Mouse (Mus musculus) neural tube, embryonic 11.5 days (tissue): ENCODE results near the gene Trem1. TPM values are rescaled to one million over a fixed set of nuclear protein-coding genes. Genes with fewer than 3 reads are reported as not detected.

Source experiments
- ATAC-seq: fragments of 200-750 bp; cut with Nextera tagmentation; 2 replicates; pipeline ENCODE4 v1.8.0; 2017; ENCODE audit warnings: moderate number of reproducible peaks, mild to moderate bottlenecking, moderate TSS enrichment, moderate library complexity; ENCODE audit not compliant: insufficient read depth, low FRiP score, low TSS enrichment
- DNase-seq: peaks from one replicate; pipeline ENCODE4 v3.0.0-alpha.2; 2015; ENCODE audit warnings: low spot score
- H3K27ac ChIP-seq: fragments of 300-500 bp; sonication (generic); 2 replicates; pipeline ENCODE4 v1.5.1; 2014; ENCODE audit warnings: low read depth, mild to moderate bottlenecking, low read length
- H3K27me3 ChIP-seq: fragments of 300-500 bp; sonication (generic); 2 replicates; pipeline ENCODE4 v1.6.1; 2014; ENCODE audit warnings: mild to moderate bottlenecking, low read length, mixed read lengths; ENCODE audit not compliant: control insufficient read depth, insufficient read depth
- H3K36me3 ChIP-seq: fragments of 300-500 bp; sonication (generic); 2 replicates; pipeline ENCODE4 v1.6.1; 2014; ENCODE audit warnings: mild to moderate bottlenecking, low read length, moderate library complexity, mixed read lengths; ENCODE audit not compliant: control insufficient read depth, insufficient read depth
- H3K4me1 ChIP-seq: fragments of 300-500 bp; sonication (generic); 2 replicates; pipeline ENCODE4 v1.6.1; 2014; ENCODE audit warnings: low read length, mixed read lengths; ENCODE audit not compliant: control insufficient read depth, insufficient read depth
- H3K4me2 ChIP-seq: fragments of 300-500 bp; sonication (generic); 2 replicates; pipeline ENCODE4 v1.6.1; 2014; ENCODE audit warnings: low read depth, mild to moderate bottlenecking, moderate library complexity
- H3K4me3 ChIP-seq: fragments of 300-500 bp; sonication (generic); 2 replicates; pipeline ENCODE4 v1.5.1; 2014; ENCODE audit warnings: low read depth, low read length
- H3K9ac ChIP-seq: fragments of 300-500 bp; sonication (generic); 2 replicates; pipeline ENCODE4 v1.6.1; 2014; ENCODE audit warnings: mild to moderate bottlenecking, low read length
- H3K9me3 ChIP-seq: fragments of 300-500 bp; sonication (generic); 2 replicates; pipeline ENCODE4 v1.6.1; 2016; ENCODE audit warnings: low read length; ENCODE audit not compliant: control insufficient read depth
- WGBS: fragments of 180-500 bp; shearing (Covaris S2); extraction: QIAGEN DNeasy Blood & Tissue Kit; methylation state at CpG from one replicate; pipeline ENCODE4 v1.1.7; 2014; 5-methylcytosine and 5-hydroxymethylcytosine counted together
- polyA plus RNA-seq: library from polyadenylated mRNA; unstranded; fragments of >200 nt; fragmentation: Nextera tagmentation; extraction: Ambion mirVana; gene quantifications from 2 replicates; pipeline ENCODE4 v1.2.1, GENCODE M21; 2014

Gene Trem1
- polyA plus RNA-seq, 1 experiment from 2014 or later, result 0.07 TPM

DNA sequence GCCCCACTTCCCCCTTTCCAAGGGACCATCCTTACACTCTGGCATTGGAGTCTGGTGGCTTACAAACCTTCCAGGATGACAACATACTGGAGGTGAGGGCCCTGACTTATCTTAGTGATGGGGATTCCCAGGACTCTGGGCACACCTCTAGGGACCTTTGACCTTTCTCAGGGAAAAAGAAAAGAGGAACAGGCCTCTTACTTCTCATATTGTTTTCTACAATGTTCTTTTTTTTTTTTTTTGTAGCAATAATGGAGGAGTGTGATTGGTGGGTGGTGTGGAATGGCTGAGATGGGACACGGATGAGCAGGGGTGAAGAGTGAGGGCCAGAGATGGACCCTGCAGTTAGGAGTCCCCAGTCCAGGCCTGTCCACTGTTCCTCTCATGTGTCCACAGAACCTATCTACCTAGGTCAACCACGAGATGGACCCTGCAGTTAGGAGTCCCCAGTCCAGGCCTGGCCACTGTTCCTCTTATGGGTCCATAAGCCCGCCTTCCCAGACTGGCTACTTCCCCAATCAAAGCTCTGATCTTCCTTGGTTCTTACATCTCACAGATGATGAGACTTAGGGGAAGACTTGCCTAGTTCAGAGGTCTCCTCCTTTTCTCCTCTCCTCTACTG lies 31.3 kb downstream of the Trem1 start, which contains the start of gene Treml4:
Gene Treml4 (plus strand): TSS at position 555 of the 622 bp plus-strand sequence.
- no peak within 1 kb of the TSS for H3K9ac ChIP-seq
- no peak within 1 kb of the TSS for H3K4me2 ChIP-seq
- H3K27me3 ChIP-seq, result no peaks in the 10 kb centered on the region
- ATAC-seq (no peak), DNase-seq (no peak)
- no peak within 1 kb of the TSS for H3K27ac ChIP-seq
- no peaks in the 10 kb centered on the region for H3K36me3 ChIP-seq
- 0 out of 2 replicates have a peak, but pooled peaks cover 4% of the 10 kb centered on the region for H3K9me3 ChIP-seq
- WGBS, result 84% methylated on average over 3 of the region's 3 CpGs
- H3K4me1 ChIP-seq, result 0 out of 2 replicates have a peak, but pooled peaks cover 2% of the 10 kb centered on the region
- H3K4me3 ChIP-seq, result no peak within 1 kb of the TSS

DNA sequence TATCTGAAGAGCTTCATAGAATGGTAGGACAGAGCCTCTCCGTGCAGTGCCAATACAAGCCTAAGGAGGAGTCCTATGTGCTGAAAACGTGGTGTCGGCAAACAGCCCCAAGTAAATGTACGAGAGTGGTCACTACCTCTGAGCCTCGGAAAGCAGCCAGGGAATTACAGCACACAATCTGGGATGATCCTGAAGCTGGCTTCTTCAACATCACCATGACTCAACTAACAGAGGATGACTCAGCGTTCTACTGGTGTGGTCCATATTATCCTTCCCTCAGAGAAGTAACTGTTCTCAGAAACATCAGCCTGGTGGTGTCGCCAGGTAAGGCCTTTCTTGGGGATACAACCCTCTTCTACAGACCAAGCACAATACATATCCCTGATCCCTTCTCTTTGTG lies 32.1 kb downstream of the Trem1 start:
- Histone ChIP-seq H3K9ac (no peak overlapping the region), H3K9me3 (0 out of 2 replicates have a peak, but pooled peaks cover 2% of the 10 kb centered on the region), H3K36me3 (no peaks in the 10 kb centered on the region), H3K4me3 (no peak overlapping the region), H3K27me3 (no peaks in the 10 kb centered on the region), H3K4me2 (no peak overlapping the region), H3K4me1 (0 out of 2 replicates have a peak, but pooled peaks cover 2% of the 10 kb centered on the region), H3K27ac (no peak overlapping the region)
- DNase-seq (no peak), ATAC-seq (no peak)
- 90% methylated on average over 7 of the region's 7 CpGs for WGBS

DNA sequence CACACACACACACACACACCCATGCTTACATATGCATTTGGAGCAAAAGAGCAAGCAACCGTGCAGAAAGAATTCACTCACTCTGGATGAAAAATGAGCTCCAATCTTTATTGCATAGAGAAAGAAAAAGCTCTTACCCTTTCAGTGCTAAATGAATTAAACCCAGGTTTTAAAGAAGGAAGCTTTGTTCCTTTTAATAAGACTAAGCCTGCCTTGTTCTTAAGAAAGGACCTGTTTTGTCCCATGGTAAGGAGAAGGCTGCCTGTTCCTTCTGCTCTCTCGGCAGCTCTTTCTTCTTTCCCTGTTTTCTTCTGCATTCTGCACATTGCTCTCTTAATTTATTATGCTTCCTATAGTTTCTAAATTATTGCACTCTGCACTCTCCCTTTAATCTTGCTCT lies 33.6 kb downstream of the Trem1 start:
- no peak overlapping the region for H3K27ac ChIP-seq

DNA sequence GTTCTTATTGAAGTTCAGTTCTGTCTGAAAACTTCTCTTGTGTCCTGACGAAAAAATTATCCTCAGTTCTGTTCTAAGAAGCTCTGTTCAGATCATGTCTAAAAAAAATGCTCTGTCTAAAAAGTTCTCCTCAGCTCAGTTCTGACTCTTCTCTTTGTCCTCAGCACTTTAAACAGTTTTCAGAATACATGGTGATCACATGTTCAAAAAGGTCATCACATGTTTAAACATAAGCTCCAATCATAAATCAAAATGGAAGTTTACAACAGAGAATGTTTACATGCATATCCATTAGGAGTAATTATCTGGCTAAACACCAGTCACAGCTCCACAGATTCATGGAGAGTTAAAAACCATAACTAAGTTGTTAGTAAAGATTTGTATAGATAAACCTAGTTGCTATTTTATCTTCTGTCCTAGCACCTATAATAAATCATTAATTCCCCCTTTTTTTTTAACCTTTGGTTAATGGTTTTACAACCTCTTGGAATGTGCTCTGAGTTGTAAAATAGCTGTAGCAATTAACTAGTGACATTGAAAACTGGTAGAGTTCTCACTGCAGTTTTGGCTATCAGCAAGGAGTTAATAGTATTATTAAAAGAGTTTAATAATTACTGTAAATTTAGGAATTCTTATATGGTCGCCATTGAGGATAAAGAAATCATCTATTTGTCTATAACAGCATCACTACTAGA lies 34.2 kb downstream of the Trem1 start:
- Histone ChIP-seq H3K9ac (no peak overlapping the region), H3K4me2 (no peak overlapping the region), H3K9me3 (no peaks in the 10 kb centered on the region), H3K4me1 (0 out of 2 replicates have a peak, but pooled peaks cover 2% of the 10 kb centered on the region), H3K27me3 (no peaks in the 10 kb centered on the region), H3K27ac (no peak overlapping the region), H3K36me3 (no peaks in the 10 kb centered on the region), H3K4me3 (no peak overlapping the region)
- ATAC-seq (no peak), DNase-seq (no peak)
- WGBS, result 29% methylated on average over 2 of the region's 2 CpGs

More for the DNA sequence above, 33.6 kb downstream of the Trem1 start:
- Histone ChIP-seq H3K9ac (no peak overlapping the region), H3K36me3 (no peaks in the 10 kb centered on the region), H3K27me3 (no peaks in the 10 kb centered on the region), H3K9me3 (no peaks in the 10 kb centered on the region), H3K4me2 (no peak overlapping the region), H3K4me3 (no peak overlapping the region), H3K4me1 (0 out of 2 replicates have a peak, but pooled peaks cover 2% of the 10 kb centered on the region)
- ATAC-seq, result peak; percentile 53
- WGBS, result 8% methylated on average over 2 of the region's 2 CpGs
- DNase-seq, result peak; percentile 49

DNA sequence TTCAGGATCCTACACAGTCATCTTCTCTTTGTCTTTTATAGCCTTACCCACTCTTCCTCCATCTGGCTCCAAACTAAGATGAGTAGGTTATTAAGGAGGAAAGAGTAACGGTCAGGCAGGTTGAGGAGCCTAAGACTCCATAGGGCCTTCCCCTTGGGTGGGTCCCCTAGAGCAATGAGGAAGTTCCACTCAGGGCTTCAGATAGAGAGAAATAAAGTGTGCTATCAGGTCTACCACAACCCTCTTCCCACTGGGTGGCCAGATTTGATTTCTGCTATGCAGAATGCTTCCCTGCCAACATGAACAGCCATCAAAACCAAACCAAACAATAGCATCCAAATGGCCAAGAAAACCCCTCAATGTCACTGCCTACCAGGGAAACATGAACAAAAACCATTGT lies 35.0 kb downstream of the Trem1 start:
- H3K4me1 ChIP-seq, result 0 out of 2 replicates have a peak, but pooled peaks cover 2% of the 10 kb centered on the region
- H3K9ac ChIP-seq, result no peak overlapping the region
- no peaks in the 10 kb centered on the region for H3K36me3 ChIP-seq
- no peak overlapping the region for H3K27ac ChIP-seq
- DNase-seq (no peak), ATAC-seq (no peak)
- WGBS, result 88% methylated on average over 1 of the region's 1 CpGs
- no peak overlapping the region for H3K4me3 ChIP-seq
- H3K9me3 ChIP-seq, result no peaks in the 10 kb centered on the region
- no peaks in the 10 kb centered on the region for H3K27me3 ChIP-seq
- no peak overlapping the region for H3K4me2 ChIP-seq

DNA sequence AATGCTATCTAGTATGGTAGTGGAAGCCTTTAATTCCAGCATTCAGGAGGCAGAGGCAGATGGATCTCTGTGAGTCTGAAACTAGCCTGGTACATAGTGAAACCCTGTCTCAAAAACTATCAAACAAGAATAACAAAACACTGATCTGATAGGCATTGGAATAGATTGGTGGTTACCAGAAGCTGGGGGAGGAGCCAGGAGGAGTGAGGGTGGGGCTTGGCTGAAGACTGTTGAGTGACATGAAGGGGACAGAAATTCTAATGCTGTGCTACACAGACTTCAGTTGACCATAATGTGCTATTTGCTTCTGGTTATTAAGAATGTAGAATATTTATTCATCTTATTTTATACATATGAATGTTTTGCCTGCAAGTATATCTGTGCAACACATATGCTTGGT lies 35.7 kb downstream of the Trem1 start:
- no peak overlapping the region for H3K9ac ChIP-seq
- H3K27me3 ChIP-seq, result no peaks in the 10 kb centered on the region
- H3K4me3 ChIP-seq, result no peak overlapping the region

DNA sequence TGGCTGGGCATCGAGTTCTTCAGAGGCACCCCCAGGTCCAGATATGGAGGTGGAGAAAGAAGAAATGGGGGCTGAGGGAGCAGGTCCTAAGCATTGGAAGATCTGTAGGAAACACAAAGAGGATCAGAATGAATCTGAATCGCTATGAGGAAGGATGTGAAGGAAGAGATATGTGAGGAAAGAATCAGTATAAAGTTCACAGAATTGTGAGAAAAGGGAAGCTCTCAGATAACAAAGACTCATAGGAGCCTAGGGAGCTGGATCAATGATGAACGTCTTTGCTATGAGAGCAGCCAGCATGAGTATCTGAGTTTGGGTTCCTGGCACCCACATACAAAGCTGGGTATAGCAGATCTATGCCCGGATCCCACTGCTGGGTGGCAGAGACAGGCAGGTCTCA lies 37.3 kb downstream of the Trem1 start:
- no peak for DNase-seq
- Histone ChIP-seq H3K9me3 (no peaks in the 10 kb centered on the region), H3K4me1 (0 out of 2 replicates have a peak, but pooled peaks cover 2% of the 10 kb centered on the region), H3K9ac (no peak overlapping the region), H3K27me3 (no peaks in the 10 kb centered on the region), H3K4me3 (no peak overlapping the region), H3K4me2 (no peak overlapping the region), H3K27ac (no peak overlapping the region), H3K36me3 (no peaks in the 10 kb centered on the region)
- no peak for ATAC-seq
- 86% methylated on average over 4 of the region's 4 CpGs for WGBS

More for the DNA sequence above, 35.7 kb downstream of the Trem1 start:
- H3K9me3 ChIP-seq, result no peaks in the 10 kb centered on the region
- 0 out of 2 replicates have a peak, but pooled peaks cover 2% of the 10 kb centered on the region for H3K4me1 ChIP-seq
- no peak overlapping the region for H3K27ac ChIP-seq
- no peaks in the 10 kb centered on the region for H3K36me3 ChIP-seq
- DNase-seq (no peak), ATAC-seq (no peak)
- H3K4me2 ChIP-seq, result no peak overlapping the region

DNA sequence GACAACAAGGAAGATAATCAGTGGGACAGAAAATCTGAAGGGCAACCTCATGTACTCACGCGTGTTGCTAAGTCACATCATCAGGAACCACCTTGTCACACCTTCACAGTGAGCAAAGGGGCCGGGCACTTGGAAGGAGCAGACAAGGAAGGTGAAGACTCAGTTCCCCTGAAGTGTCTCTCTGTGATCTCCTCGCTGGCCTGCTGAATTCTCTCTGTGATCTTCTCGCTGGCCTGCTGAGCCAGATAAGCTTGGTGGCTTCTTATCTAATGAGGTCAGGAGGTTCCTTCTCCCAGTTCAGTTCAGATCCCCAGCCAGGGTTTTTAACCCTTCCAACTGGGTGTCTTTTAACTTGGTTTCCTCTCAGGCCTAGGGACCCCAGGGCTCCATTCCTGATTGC lies 39.6 kb downstream of the Trem1 start:
- ATAC-seq, result no peak
- H3K27ac ChIP-seq, result no peak overlapping the region
- no peak overlapping the region for H3K4me2 ChIP-seq
- no peak overlapping the region for H3K9ac ChIP-seq
- no peaks in the 10 kb centered on the region for H3K27me3 ChIP-seq
- H3K9me3 ChIP-seq, result no peaks in the 10 kb centered on the region
- H3K4me3 ChIP-seq, result no peak overlapping the region
- H3K4me1 ChIP-seq, result no peaks in the 10 kb centered on the region
- WGBS, result 85% methylated on average over 5 of the region's 5 CpGs
- no peak for DNase-seq
- no peaks in the 10 kb centered on the region for H3K36me3 ChIP-seq

DNA sequence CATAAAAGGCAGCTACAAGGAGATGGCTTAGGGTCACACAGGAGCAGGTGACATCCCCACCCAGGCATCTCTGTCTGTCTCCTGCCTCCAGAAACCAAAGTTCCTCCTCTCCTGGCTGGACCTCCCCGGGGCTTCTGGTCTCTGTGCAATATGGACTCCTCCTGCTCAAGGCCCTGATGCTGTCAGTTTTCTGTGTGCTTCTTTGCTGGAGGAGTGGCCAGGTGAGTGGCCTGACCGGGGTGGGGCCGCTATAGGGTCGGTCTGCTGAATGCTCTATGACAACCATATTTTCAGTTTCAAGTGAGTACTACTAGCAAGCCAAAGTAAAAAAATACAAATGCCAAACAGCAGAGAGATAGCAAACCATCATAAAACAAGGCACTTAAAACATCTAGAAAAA lies 40.0 kb downstream of the Trem1 start:
- Histone ChIP-seq H3K27ac (no peak overlapping the region), H3K27me3 (no peaks in the 10 kb centered on the region), H3K9me3 (no peaks in the 10 kb centered on the region), H3K4me3 (no peak overlapping the region), H3K36me3 (no peaks in the 10 kb centered on the region), H3K4me1 (no peaks in the 10 kb centered on the region), H3K9ac (no peak overlapping the region), H3K4me2 (no peak overlapping the region)
- WGBS, result 87% methylated on average over 4 of the region's 4 CpGs
- no peak for ATAC-seq
- no peak for DNase-seq
